Mouse (Mus musculus) gastrocnemius, adult 2 months (tissue): ENCODE measurements around the gene Saal1. TPM values are rescaled to one million over a fixed set of nuclear protein-coding genes. Genes with fewer than 3 reads are reported as not detected.
A peak's percentile ranks its signal among the peaks of the same experiment; 100 is the strongest.

Experiments
- DNase-seq: peaks from one replicate; pipeline ENCODE4 v3.0.0; 2022
- H3K27ac ChIP-seq: fragments of 200-600 bp; 2 replicates; pipeline ENCODE4 v1.8.1; 2022; ENCODE audit warnings: mild to moderate bottlenecking
- H3K4me3 ChIP-seq: fragments of 200-600 bp; 2 replicates; pipeline ENCODE4 v1.8.1; 2022; ENCODE audit warnings: mild to moderate bottlenecking, moderate library complexity
- CTCF ChIP-seq: fragments of 200-600 bp; IDR thresholded peaks from 2 replicates; pipeline ENCODE4 v1.8.1; 2022; ENCODE audit warnings: antibody characterized with exemption, mild to moderate bottlenecking, moderate library complexity
- intact Hi-C: fragments of 180-260 bp; cut with DNase I; formaldehyde crosslinking; loops from one replicate; pipeline ENCODE4 v1.15.1; 2025
- total RNA-seq, 2 experiments: library from RNA; stranded (reverse); gene quantifications; 2 replicates each; pipeline ENCODE4 v1.2.3; 2021

The Saal1 gene
- total RNA-seq, 2 experiments from 2014 or later, result 2.7 to 3.3 TPM

DNA sequence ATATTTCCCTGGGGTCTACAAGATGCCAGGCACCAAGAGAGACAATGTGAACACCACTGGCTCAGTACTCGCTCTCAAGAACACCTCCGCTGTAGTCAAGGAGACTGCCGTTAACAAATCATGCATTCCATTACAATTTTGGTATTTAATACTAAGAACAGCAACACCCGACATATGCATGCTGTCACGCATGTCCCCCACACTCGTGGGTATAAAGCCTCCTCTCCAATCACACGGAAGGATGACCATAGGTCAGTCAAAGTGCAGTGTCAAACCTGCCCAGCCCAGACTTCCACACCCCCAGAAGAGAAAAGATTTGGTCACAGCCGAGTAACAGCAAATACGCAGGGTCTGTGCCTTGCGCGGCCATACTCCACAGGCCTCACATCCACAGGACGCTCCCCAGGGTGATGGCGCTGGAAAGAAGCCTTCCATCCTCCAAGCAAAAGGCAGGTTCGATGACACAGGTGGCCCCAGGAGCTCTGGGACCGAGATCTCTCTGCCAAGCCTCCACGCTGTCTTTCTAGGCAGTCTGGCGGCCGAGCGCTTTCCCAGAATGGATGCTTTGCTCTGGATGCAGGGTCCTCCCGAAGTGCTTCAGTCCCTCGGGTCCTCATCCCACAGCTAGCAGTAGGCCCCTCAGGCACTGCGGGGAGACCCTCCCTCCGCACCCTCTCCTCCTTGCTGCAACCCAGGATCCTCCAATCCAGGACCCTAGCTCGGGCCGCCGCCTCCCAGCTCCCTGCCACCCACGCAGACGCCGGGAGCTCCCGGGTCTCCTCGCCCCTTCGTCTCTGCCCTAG lies 71.4 kb downstream of the Saal1 start:
- no peak for TF ChIP-seq CTCF
- Histone ChIP-seq H3K4me3 (peak overlapping the region; percentile 82), H3K27ac (peak overlapping the region; percentile 81)
- intact Hi-C loops, result no loop called here
- DNase-seq, result peak; percentile 20

Other genes starting within 250 kb of the Saal1 start
- 1 to 10 TPM; 2.1 to 3.5 TPM for gene Sergef, start 70.9 kb downstream of the Saal1 start, total RNA-seq
- gene Tph1, start 38.1 kb downstream of the Saal1 start, total RNA-seq, result under 1 TPM; 0.22 to 0.94 TPM
- not detected for gene Saa3, start 5.0 kb upstream of the Saal1 start, total RNA-seq
- not detected for gene Saa4, start 21.9 kb upstream of the Saal1 start, total RNA-seq
- not detected for gene Saa1, start 32.3 kb upstream of the Saal1 start, total RNA-seq
- gene Saa2, start 41.1 kb upstream of the Saal1 start, total RNA-seq, result not detected
- 10 to 100 TPM in 1 of 2 experiments, 1 to 10 TPM in 1; 9.7 to 11.3 TPM for gene Hps5, start 85.4 kb upstream of the Saal1 start, total RNA-seq
- 10 to 100 TPM; 17.7 to 18.6 TPM for gene Gtf2h1, start 85.4 kb upstream of the Saal1 start, total RNA-seq
- gene Ldha, start 130.8 kb upstream of the Saal1 start, total RNA-seq, result 1,000 to 10,000 TPM; 2,441 to 2,897 TPM
- gene Ldhc, start 150.5 kb upstream of the Saal1 start, total RNA-seq, result not detected
- gene Tsg101, start 209.3 kb upstream of the Saal1 start, total RNA-seq, result 10 to 100 TPM; 49.8 to 50.6 TPM
- 10 to 100 TPM; 11.2 to 11.9 TPM for gene Uevld, start 247.8 kb upstream of the Saal1 start, total RNA-seq